Mouse (Mus musculus) embryonic facial prominence, embryonic 14.5 days (tissue): ENCODE measurements around the gene Tiparp. TPM values are rescaled to one million over a fixed set of nuclear protein-coding genes. Genes with fewer than 3 reads are reported as not detected.

ENCODE experiments used
- ATAC-seq: fragments of 200-750 bp; cut with Nextera tagmentation; 2 replicates; pipeline ENCODE4 v1.8.0; 2017; ENCODE audit warnings: low read depth, moderate number of reproducible peaks, moderate TSS enrichment
- DNase-seq: peaks from one replicate; pipeline ENCODE4 v3.0.0-alpha.2; 2015; ENCODE audit warnings: low spot score
- H3K27ac ChIP-seq: fragments of 300-500 bp; sonication (generic); replicated peaks from 2 replicates; pipeline ENCODE4 v1.5.1; 2014; ENCODE audit warnings: low read depth, mild to moderate bottlenecking, low read length, moderate library complexity
- H3K27me3 ChIP-seq: fragments of 300-500 bp; sonication (generic); replicated peaks from 2 replicates; pipeline ENCODE4 v1.6.1; 2014; ENCODE audit warnings: low read length; ENCODE audit not compliant: control insufficient read depth, insufficient read depth
- H3K36me3 ChIP-seq: fragments of 300-500 bp; sonication (generic); 2 replicates; pipeline ENCODE4 v1.6.1; 2014; ENCODE audit warnings: low read length, mixed read lengths; ENCODE audit not compliant: control insufficient read depth, insufficient read depth
- H3K4me1 ChIP-seq: fragments of 300-500 bp; sonication (generic); 2 replicates; pipeline ENCODE4 v1.6.1; 2014; ENCODE audit warnings: antibody characterized with exemption, low read length; ENCODE audit not compliant: control insufficient read depth, insufficient read depth
- H3K4me2 ChIP-seq: fragments of 300-500 bp; sonication (generic); 2 replicates; pipeline ENCODE4 v1.6.1; 2014; ENCODE audit warnings: low read depth, mild to moderate bottlenecking, low read length, moderate library complexity, mixed read lengths
- H3K4me3 ChIP-seq: fragments of 300-500 bp; sonication (generic); 2 replicates; pipeline ENCODE4 v1.5.1; 2014; ENCODE audit warnings: low read depth, mild to moderate bottlenecking, low read length
- H3K9ac ChIP-seq: fragments of 300-500 bp; sonication (generic); 2 replicates; pipeline ENCODE4 v1.6.1; 2014; ENCODE audit warnings: low read depth, mild to moderate bottlenecking, low read length, moderate library complexity, mixed read lengths
- H3K9me3 ChIP-seq: fragments of 300-500 bp; sonication (generic); 2 replicates; pipeline ENCODE4 v1.6.1; 2016; ENCODE audit warnings: low read length; ENCODE audit not compliant: control insufficient read depth
- WGBS: fragments of 180-500 bp; shearing (Covaris S2); extraction: QIAGEN DNeasy Blood & Tissue Kit; methylation state at CpG from one replicate; pipeline ENCODE4 v1.1.7; 2014; 5-methylcytosine and 5-hydroxymethylcytosine counted together
- polyA plus RNA-seq: library from polyadenylated mRNA; unstranded; fragments of >200 nt; fragmentation: Nextera tagmentation; extraction: Ambion mirVana; gene quantifications from 2 replicates; pipeline ENCODE4 v1.2.1, GENCODE M21; 2014

The Tiparp gene
- polyA plus RNA-seq, 1 experiment from 2014 or later: 33.2 TPM

- 0 out of 2 replicates have a peak, but pooled peaks cover 5% of the 10 kb centered on the region for H3K9me3 ChIP-seq
- no peak overlapping the region for H3K9ac ChIP-seq
- H3K4me2 ChIP-seq: no peak overlapping the region
- ATAC-seq: no peak
- H3K27ac ChIP-seq: no peak overlapping the region
- no peaks in the 10 kb centered on the region for H3K27me3 ChIP-seq
- H3K36me3 ChIP-seq: no peaks in the 10 kb centered on the region
- WGBS: 66% methylated on average over 6 of the region's 6 CpGs
- DNase-seq: no peak
- peaks cover 6% of the 10 kb centered on the region for H3K4me1 ChIP-seq
- H3K4me3 ChIP-seq: no peak overlapping the region
These were observed 38.6 kb upstream of the Tiparp start for GRCm38 (mm10) chr3:65489601-65490000.

GRCm38 (mm10) chr3:65494291-65494763, 33.9 kb upstream of the Tiparp start:
- H3K27ac ChIP-seq: peak overlapping the region; percentile 64
- DNase-seq (peak; percentile 73), ATAC-seq (no peak; the same call in 1 of the 2 replicates)

DNA sequence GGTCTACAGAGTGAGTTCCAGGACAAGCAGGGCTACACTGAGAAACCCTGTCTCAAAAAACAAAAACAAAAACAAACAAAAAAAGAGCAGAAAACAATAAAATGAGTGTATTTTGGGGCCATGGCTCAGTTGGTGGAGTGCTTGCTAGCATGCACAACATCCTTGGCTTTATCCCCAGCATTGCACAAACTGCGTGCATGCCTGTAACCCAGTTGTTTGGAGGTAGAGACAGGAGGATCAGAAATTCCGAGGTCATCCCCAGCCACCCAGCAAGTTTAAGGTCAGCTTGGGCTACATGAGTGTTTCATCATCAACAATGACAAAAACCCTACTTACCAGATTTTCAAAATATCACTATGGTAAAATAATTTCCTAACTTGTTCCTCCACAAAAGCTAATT, 20.4 kb upstream of the Tiparp start:
- WGBS: 73% methylated on average over 2 of the region's 2 CpGs
- Histone ChIP-seq H3K9ac (no peak overlapping the region), H3K27ac (no peak overlapping the region), H3K36me3 (no peaks in the 10 kb centered on the region), H3K4me2 (no peak overlapping the region), H3K9me3 (no peaks in the 10 kb centered on the region), H3K27me3 (no peaks in the 10 kb centered on the region), H3K4me1 (no peaks in the 10 kb centered on the region), H3K4me3 (no peak overlapping the region)
- no peak for ATAC-seq
- no peak for DNase-seq

More at GRCm38 (mm10) chr3:65494291-65494763, 33.9 kb upstream of the Tiparp start:
- Histone ChIP-seq H3K4me3 (peak overlapping the region; percentile 15; the same call in 1 of the 2 replicates), H3K4me1 (peaks cover 9% of the 10 kb centered on the region), H3K9me3 (no peaks in the 10 kb centered on the region), H3K4me2 (peak overlapping the region; percentile 42), H3K36me3 (no peaks in the 10 kb centered on the region), H3K9ac (no peak overlapping the region), H3K27me3 (no peaks in the 10 kb centered on the region)
- WGBS: 29% methylated on average over 9 of the region's 9 CpGs

GRCm38 (mm10) chr3:65510588-65510987, 17.6 kb upstream of the Tiparp start:
- WGBS: 78% methylated on average over 2 of the region's 2 CpGs
- no peak for DNase-seq
- no peaks in the 10 kb centered on the region for H3K9me3 ChIP-seq
- H3K4me1 ChIP-seq: no peaks in the 10 kb centered on the region
- no peak overlapping the region for H3K4me3 ChIP-seq
- ATAC-seq: no peak
- no peak overlapping the region for H3K27ac ChIP-seq
- H3K9ac ChIP-seq: no peak overlapping the region
- H3K36me3 ChIP-seq: no peaks in the 10 kb centered on the region
- H3K4me2 ChIP-seq: no peak overlapping the region
- no peaks in the 10 kb centered on the region for H3K27me3 ChIP-seq

DNA sequence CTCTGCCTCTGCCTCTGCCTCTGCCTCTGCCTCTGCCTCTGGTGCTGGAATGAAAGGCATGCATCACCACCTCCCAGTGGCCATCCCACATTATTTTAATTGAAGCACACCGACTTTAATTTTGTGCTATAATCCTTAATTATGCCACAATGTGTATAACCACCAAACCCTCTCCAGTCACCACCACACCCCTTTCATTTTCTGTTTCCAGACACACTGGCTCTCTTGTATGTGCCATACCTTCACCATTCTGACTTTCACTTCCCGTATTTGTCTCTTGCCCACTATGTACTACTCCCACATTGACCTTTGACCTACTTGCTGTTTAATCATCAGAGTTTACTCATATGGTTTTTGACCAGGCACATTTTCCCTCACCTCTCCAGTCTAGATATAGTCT, 12.5 kb upstream of the Tiparp start:
- Histone ChIP-seq H3K27me3 (no peaks in the 10 kb centered on the region), H3K4me1 (peaks cover 18% of the 10 kb centered on the region), H3K4me2 (no peak overlapping the region), H3K9me3 (no peaks in the 10 kb centered on the region), H3K4me3 (no peak overlapping the region), H3K27ac (no peak overlapping the region), H3K9ac (no peak overlapping the region), H3K36me3 (no peaks in the 10 kb centered on the region)
- no peak for DNase-seq
- 74% methylated on average over 2 of the region's 2 CpGs for WGBS
- no peak for ATAC-seq

GRCm38 (mm10) chr3:65516526-65516925, 11.7 kb upstream of the Tiparp start:
- Histone ChIP-seq H3K27me3 (no peaks in the 10 kb centered on the region), H3K4me3 (no peak overlapping the region), H3K9ac (no peak overlapping the region), H3K36me3 (no peaks in the 10 kb centered on the region), H3K4me2 (no peak overlapping the region), H3K4me1 (peaks cover 18% of the 10 kb centered on the region), H3K27ac (0 out of 2 replicates have a peak overlapping the region, but pooled peaks have one; percentile 70), H3K9me3 (no peaks in the 10 kb centered on the region)
- WGBS: 27% methylated on average over 1 of the region's 1 CpGs
- DNase-seq: no peak
- ATAC-seq: no peak

DNA sequence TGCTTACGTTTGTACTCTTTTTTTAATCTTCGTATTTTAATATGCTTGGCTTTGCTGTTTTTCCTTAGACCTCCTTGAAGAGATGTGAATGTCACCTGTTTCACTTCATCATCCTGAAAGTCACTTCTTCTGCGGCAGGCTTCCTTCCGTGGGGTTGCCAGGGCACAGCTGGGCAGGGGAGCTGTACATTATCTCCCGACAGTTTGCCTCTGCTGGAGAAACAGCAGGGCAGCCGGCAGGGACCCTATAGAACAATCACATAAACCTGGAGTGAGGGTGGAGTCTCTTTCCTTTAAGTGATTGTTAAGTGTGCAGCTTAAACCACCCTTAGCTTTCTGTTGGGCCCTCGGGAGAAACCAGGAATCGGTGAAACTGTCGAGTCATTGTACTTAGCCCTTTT, 11.1 kb upstream of the Tiparp start:
- peaks cover 18% of the 10 kb centered on the region for H3K4me1 ChIP-seq
- peak overlapping the region; percentile 44 for H3K4me2 ChIP-seq
- DNase-seq (no peak), ATAC-seq (peak; percentile 30; the same call in 1 of the 2 replicates)
- no peak overlapping the region for H3K9ac ChIP-seq
- H3K27me3 ChIP-seq: no peaks in the 10 kb centered on the region
- peak overlapping the region; percentile 70 for H3K27ac ChIP-seq
- 13% methylated on average over 9 of the region's 9 CpGs for WGBS
- no peaks in the 10 kb centered on the region for H3K9me3 ChIP-seq
- no peaks in the 10 kb centered on the region for H3K36me3 ChIP-seq
- H3K4me3 ChIP-seq: peak overlapping the region; percentile 6; the same call in 1 of the 2 replicates

DNA sequence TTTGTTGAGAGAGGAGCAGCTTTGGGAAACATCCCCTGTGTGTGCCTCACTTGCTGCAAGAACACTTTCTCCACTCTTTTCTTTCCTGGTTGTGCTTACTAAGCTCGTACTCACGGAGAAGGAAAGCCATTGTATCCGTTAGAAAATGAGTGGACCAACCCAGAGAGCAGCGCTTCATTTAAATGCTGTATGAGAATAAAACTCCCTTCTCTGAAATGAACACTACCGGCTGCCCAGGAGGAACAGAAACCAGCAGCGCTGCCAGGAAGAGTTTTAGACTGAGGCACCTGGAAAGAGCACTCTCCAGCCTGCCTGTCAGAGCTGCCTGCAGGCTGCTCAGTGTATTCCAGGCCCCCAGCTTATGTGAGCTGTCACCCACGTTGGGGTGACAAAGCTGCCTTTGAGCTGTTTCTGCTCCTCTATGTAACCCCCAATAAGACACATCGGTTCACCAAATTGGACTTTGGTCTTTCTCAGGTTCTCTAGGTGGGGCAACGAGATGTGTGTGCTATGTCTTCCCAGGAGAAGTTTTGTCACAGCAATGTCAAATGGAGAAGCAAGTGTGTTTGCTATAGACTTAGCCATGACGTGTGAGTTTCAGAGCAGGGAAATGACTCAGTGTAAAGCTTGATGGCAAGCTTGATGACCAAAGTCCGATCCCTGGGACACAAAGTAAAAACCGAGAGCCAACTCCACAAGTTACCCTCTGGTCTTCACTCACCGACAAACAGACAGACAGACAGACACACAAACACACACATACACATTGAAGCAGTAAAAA, 10.3 kb upstream of the Tiparp start:
- H3K36me3 ChIP-seq: no peaks in the 10 kb centered on the region
- WGBS: 49% methylated on average over 13 of the region's 13 CpGs
- H3K4me3 ChIP-seq: no peak overlapping the region
- no peaks in the 10 kb centered on the region for H3K27me3 ChIP-seq
- DNase-seq (no peak), ATAC-seq (no peak)
- peak overlapping the region; percentile 70; the same call in 1 of the 2 replicates for H3K27ac ChIP-seq
- H3K9me3 ChIP-seq: no peaks in the 10 kb centered on the region
- H3K4me1 ChIP-seq: peaks cover 18% of the 10 kb centered on the region
- H3K4me2 ChIP-seq: peak overlapping the region; percentile 44; the same call in 1 of the 2 replicates
- no peak overlapping the region for H3K9ac ChIP-seq
